13 mouse cellular contexts compared by ENCODE assay signal in genomic region chr1:132201936-132202335, GRCm38 (mm10). TPM values are rescaled to one million over a fixed set of nuclear protein-coding genes. Genes with fewer than 3 reads are reported as not detected.
DNase-seq lines count a peak whose midpoint lies in the region; ATAC-seq and TF ChIP-seq lines count a peak whose summit lies in the region.
"Had no signal": no experiment of that assay in that cellular context is flagged by ENCODE, and none has a peak within 500 bp of the region (broad histone marks: within the 10 kb centered on the region; RNA-seq: fewer than 3 reads in every experiment).

No protein-coding gene starts in this region.

- TF ChIP-seq CTCF in ES-Bruce4 (IDR thresholded peaks at IDR 0.05; ENCODE audit: low read depth, low read length), result no peak

- H3K4me1 ChIP-seq in ES-Bruce4 (ENCODE audit: control insufficient read depth, insufficient read depth, low read length), result peaks cover 23% of the 10 kb centered on the region
- H3K4me1 ChIP-seq in embryonic facial prominence, embryonic 10.5 days, result peaks cover 73% of the 10 kb centered on the region
- H3K4me1 ChIP-seq in hindbrain, embryonic 12.5 days, result peaks cover 64% of the 10 kb centered on the region
- peaks cover 78% of the 10 kb centered on the region for H3K4me1 ChIP-seq in midbrain, embryonic 12.5 days

- peak overlapping the region; percentile 95 for H3K27ac ChIP-seq in ES-Bruce4 (ENCODE audit: insufficient read depth, low read length)
- peak overlapping the region; percentile 72 for H3K27ac ChIP-seq in embryonic facial prominence, embryonic 10.5 days (replicated peaks)
- H3K27ac ChIP-seq in hindbrain, embryonic 12.5 days, result peak overlapping the region; percentile 30; the same call in 1 of the 2 replicates
- peak overlapping the region; percentile 87 for H3K27ac ChIP-seq in midbrain, embryonic 12.5 days (replicated peaks)
- H3K27ac ChIP-seq: liver, embryonic 14.5 days had no signal

- H3K36me3 ChIP-seq in ES-Bruce4 (ENCODE audit: control insufficient read depth, insufficient read depth, low read length, poor library complexity, severe bottlenecking), result no peaks in the 10 kb centered on the region
- no peaks in the 10 kb centered on the region for H3K36me3 ChIP-seq in embryonic facial prominence, embryonic 10.5 days (replicated peaks)
- no peaks in the 10 kb centered on the region for H3K36me3 ChIP-seq in hindbrain, embryonic 12.5 days
- H3K36me3 ChIP-seq in midbrain, embryonic 12.5 days, result peaks cover 16% of the 10 kb centered on the region
- H3K36me3 ChIP-seq: G1E had no signal

- H3K9me3 ChIP-seq in ES-Bruce4 (replicated peaks; ENCODE audit: control insufficient read depth, insufficient read depth, low read length, poor library complexity, severe bottlenecking), result peaks cover 12% of the 10 kb centered on the region; the same call in 1 of the 2 replicates
- H3K9me3 ChIP-seq in embryonic facial prominence, embryonic 10.5 days, result no peaks in the 10 kb centered on the region
- H3K9me3 ChIP-seq in hindbrain, embryonic 12.5 days (replicated peaks), result no peaks in the 10 kb centered on the region
- no peaks in the 10 kb centered on the region for H3K9me3 ChIP-seq in midbrain, embryonic 12.5 days
- H3K9me3 ChIP-seq: G1E had no signal

- peak overlapping the region; percentile 42; the same call in 1 of the 2 replicates for H3K4me2 ChIP-seq in hindbrain, embryonic 12.5 days (replicated peaks)
- H3K4me2 ChIP-seq in midbrain, embryonic 12.5 days (replicated peaks), result peak overlapping the region; percentile 40

- no peak for TF ChIP-seq POLR2A in ES-Bruce4 (IDR thresholded peaks at IDR 0.05; ENCODE audit: insufficient read depth, low read length)

- intact Hi-C loops in left cerebral cortex, postnatal 14 days (cut with DNase I), result no loop called here

- 58% methylated on average over 2 of the region's 2 CpGs for WGBS in embryonic facial prominence, embryonic 10.5 days
- 63% methylated on average over 2 of the region's 2 CpGs for WGBS in hindbrain, embryonic 12.5 days
- 47% methylated on average over 2 of the region's 2 CpGs for WGBS in midbrain, embryonic 12.5 days

- no peak for TF ChIP-seq EP300 in ES-Bruce4 (IDR thresholded peaks at IDR 0.05; ENCODE audit: insufficient read depth, low read depth, low read length)

- no peak for ATAC-seq in hindbrain, embryonic 12.5 days (ENCODE audit: low FRiP score)
- ATAC-seq in midbrain, embryonic 12.5 days (ENCODE audit: low FRiP score, low read depth), result no peak

- 0 out of 2 replicates have a peak overlapping the region, but pooled peaks have one; percentile 9 for H3K9ac ChIP-seq in ES-Bruce4 (ENCODE audit: low read depth, poor library complexity, severe bottlenecking)
- no peak overlapping the region for H3K9ac ChIP-seq in hindbrain, embryonic 12.5 days
- peak overlapping the region; percentile 32; the same call in 1 of the 2 replicates for H3K9ac ChIP-seq in midbrain, embryonic 12.5 days (replicated peaks)
- H3K9ac ChIP-seq: liver, embryonic 14.5 days had no signal

- no peak overlapping the region; the same call in 1 of the 2 replicates for H3K4me3 ChIP-seq in ES-Bruce4 (ENCODE audit: low read depth, low read length)
- H3K4me3 ChIP-seq in embryonic facial prominence, embryonic 10.5 days, result no peak overlapping the region
- H3K4me3 ChIP-seq in hindbrain, embryonic 12.5 days, result no peak overlapping the region
- no peak overlapping the region for H3K4me3 ChIP-seq in midbrain, embryonic 12.5 days

- DNase-seq in embryonic facial prominence, embryonic 10.5 days (ENCODE audit: low spot score), result no peak
- DNase-seq in B cell, adult 2 months, result no peak
- no peak for DNase-seq in yolk sac, embryonic 10.5 days (ENCODE audit: low spot score)
- no peak for DNase-seq in left cerebral cortex, postnatal 14 days (ENCODE audit: low spot score in 2 of 2)
- DNase-seq: gastrocnemius, postnatal 10 days; kidney, adult 11 months; thymus, postnatal 14 days had no signal

- H3K27me3 ChIP-seq in ES-Bruce4 (ENCODE audit: control insufficient read depth, insufficient read depth, low read length, poor library complexity, severe bottlenecking), result no peaks in the 10 kb centered on the region
- H3K27me3 ChIP-seq in embryonic facial prominence, embryonic 10.5 days (replicated peaks; ENCODE audit: low read depth, poor library complexity, severe bottlenecking), result peaks cover 58% of the 10 kb centered on the region
- 0 out of 2 replicates have a peak, but pooled peaks cover 4% of the 10 kb centered on the region for H3K27me3 ChIP-seq in hindbrain, embryonic 12.5 days
- H3K27me3 ChIP-seq in midbrain, embryonic 12.5 days, result no peaks in the 10 kb centered on the region

RNA-seq across cellular contexts. Expression of gene AC124108.1, which starts 10.7 kb away (rescaled TPM):
- polyA plus RNA-seq in ES-Bruce4 (2011; ENCODE audit: insufficient read depth, insufficient read length, low read depth, missing spikeins), result 7.6 and 7.7 TPM in 2 replicates
- 1.00 and 1.4 TPM in 2 replicates for polyA plus RNA-seq in embryonic facial prominence, embryonic 10.5 days (2016; fragmentation: Nextera tagmentation; extraction: Ambion mirVana)
- 3.6 and 4.1 TPM in 2 replicates for polyA plus RNA-seq in hindbrain, embryonic 12.5 days (2016; fragmentation: Nextera tagmentation; extraction: Ambion mirVana)
- 6.1 and 7.9 TPM in 2 replicates for polyA plus RNA-seq in midbrain, embryonic 12.5 days (2016; fragmentation: Nextera tagmentation; extraction: Ambion mirVana)
- 1 to 10 TPM; 3.7 to 3.9 TPM for total RNA-seq in left cerebral cortex, postnatal 14 days (2021)
- polyA plus RNA-seq: G1E; heart, embryonic 16.5 days; liver, embryonic 14.5 days had no signal

RNA-seq across cellular contexts. Expression of gene Lemd1, which starts 10.7 kb away (rescaled TPM):
- polyA plus RNA-seq in ES-Bruce4 (2011; ENCODE audit: insufficient read depth, insufficient read length, low read depth, missing spikeins), result 16.8 and 20.0 TPM in 2 replicates
- 1.9 and 2.0 TPM in 2 replicates for polyA plus RNA-seq in embryonic facial prominence, embryonic 10.5 days (2016; fragmentation: Nextera tagmentation; extraction: Ambion mirVana)
- polyA plus RNA-seq in hindbrain, embryonic 12.5 days (2016; fragmentation: Nextera tagmentation; extraction: Ambion mirVana), result 10.8 and 12.7 TPM in 2 replicates
- polyA plus RNA-seq in midbrain, embryonic 12.5 days (2016; fragmentation: Nextera tagmentation; extraction: Ambion mirVana), result 13.4 and 15.6 TPM in 2 replicates
- total RNA-seq in left cerebral cortex, postnatal 14 days (2021), result 1 to 10 TPM; 4.1 to 4.6 TPM
- total RNA-seq: gastrocnemius, postnatal 10 days had no signal
- polyA plus RNA-seq: G1E; heart, embryonic 16.5 days; liver, embryonic 14.5 days had no signal

RNA-seq across cellular contexts. Expression of gene Gm10188, which starts 27.6 kb away (rescaled TPM):
- polyA plus RNA-seq in ES-Bruce4 (2011; ENCODE audit: insufficient read depth, insufficient read length, low read depth, missing spikeins), result not detected in 2 replicates
- polyA plus RNA-seq in embryonic facial prominence, embryonic 10.5 days (2016; fragmentation: Nextera tagmentation; extraction: Ambion mirVana), result not detected in 2 replicates
- polyA plus RNA-seq in hindbrain, embryonic 12.5 days (2016; fragmentation: Nextera tagmentation; extraction: Ambion mirVana), result 0.49 TPM in 1 of 2 replicates, not detected in the other
- polyA plus RNA-seq in midbrain, embryonic 12.5 days (2016; fragmentation: Nextera tagmentation; extraction: Ambion mirVana), result 0.96 TPM in 1 of 2 replicates, not detected in the other
- total RNA-seq in left cerebral cortex, postnatal 14 days (2021), result not detected
- total RNA-seq: G1E; gastrocnemius, postnatal 10 days had no signal
- polyA plus RNA-seq: G1E; heart, embryonic 16.5 days; liver, embryonic 14.5 days had no signal

Comparison
In these comparisons a context has a peak if more than half of its experiments do, and no peak if none do; other contexts are left out.
1. H3K27ac ChIP-seq: peak in every context shown above with its lines; median percentile 95 in ES-Bruce4; 87 in midbrain, embryonic 12.5 days; 72 in embryonic facial prominence, embryonic 10.5 days; 30 in hindbrain, embryonic 12.5 days.